Mouse (Mus musculus) ES-CJ7 (cell line): ENCODE measurements around the gene Prcc.

Experiments
- DNase-seq: peaks from one replicate; pipeline ENCODE4 v3.0.0; 2011; ENCODE audit warnings: low read depth, low spot score

The Prcc gene

DNA sequence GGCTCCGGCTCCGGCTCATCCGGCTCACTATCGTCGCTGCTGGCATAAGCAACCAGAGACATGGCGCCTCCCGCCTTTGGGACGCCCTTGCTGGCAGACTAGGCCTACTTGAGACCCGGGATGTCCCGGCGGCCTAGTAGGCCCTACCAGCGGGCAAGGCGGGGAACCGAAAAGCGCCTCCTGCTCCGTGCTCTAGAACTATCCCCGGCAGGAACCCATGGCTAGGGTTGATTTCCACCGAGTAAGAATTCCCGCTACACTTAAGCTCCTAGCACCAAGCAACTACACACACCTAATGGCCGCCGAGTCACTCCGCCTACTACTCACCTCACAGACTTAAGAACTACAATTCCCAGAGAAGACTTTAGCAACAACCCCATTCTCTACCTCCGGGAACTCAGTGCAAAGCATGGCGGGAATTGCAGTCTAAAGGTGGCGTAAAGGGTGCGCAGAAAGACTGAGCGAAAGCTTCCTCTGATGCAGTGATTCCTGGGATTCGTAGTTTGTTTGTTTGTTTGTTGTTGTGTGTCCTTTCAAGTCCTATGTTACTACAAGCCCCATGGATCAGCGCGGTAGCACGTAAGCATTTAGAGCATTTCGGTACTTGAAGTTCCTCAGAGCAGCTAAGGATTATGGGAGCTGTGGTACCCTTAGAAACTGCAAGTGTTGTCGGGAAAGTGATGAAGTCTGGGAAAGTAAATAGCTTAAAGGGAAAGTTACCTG, at the start of gene Prcc:
Prcc (minus strand) TSS at position 328 of the 723 bp plus-strand sequence.
- DNase-seq = peak; percentile 100

DNA sequence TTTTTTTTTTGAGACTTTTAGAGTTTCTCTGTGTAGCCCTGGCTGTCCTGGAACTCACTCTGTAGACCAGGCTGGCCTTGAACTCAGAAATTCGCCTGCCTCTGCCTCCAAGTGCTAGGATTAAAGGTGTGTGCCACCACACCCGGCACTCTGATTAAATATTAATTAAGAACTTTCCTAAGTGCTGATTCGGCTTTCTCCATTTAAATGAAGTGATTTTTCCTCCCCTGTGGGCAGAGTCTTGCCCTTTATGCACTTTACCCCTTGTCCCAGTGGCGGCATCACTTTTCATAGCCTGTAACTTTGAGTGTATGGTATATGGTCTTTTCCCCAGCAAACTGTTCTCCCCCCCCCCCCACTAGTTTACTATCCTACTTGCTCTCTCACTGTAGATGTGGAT, 49.8 kb upstream of the Prcc start:
- no peak for DNase-seq

DNA sequence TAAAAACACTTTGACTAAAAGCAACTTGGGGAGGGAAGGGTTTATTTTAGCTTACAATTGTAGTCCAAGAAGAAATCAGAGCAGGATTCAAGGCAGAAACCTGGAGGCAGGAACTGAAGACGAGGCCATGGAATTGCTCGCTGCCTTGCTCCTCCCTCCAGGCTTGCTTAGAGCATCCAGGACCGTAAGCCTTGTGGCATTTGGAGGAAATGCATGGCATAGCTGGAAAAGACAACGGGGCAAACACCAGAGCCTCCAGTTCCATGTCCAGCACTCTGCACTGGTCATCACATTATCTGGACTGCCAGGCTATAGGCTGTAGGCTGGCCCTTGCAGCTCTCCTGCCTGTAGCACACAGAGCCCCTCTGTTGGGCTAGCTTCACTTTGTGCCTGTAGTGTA, 49.1 kb upstream of the Prcc start:
- no peak for DNase-seq

DNA sequence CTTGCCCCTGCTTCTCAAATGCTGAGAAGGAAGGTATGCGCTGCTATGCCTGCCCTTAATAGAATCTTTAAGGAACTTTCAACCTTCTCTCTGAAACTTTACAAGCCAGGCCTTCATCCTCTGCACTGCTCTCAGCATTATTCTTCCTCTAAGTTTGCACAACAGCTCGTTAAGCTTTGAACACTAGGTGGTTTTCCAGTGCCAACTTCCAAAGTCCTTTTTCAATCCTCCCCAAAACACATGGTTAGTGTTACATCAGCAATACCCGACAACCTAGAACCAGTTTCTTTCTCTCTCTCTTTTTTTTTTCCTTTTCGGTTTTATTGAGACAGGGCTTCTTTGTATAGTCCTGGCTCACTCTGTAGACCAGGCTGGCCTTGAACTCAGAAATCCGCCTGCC, 48.6 kb upstream of the Prcc start:
- DNase-seq = no peak

DNA sequence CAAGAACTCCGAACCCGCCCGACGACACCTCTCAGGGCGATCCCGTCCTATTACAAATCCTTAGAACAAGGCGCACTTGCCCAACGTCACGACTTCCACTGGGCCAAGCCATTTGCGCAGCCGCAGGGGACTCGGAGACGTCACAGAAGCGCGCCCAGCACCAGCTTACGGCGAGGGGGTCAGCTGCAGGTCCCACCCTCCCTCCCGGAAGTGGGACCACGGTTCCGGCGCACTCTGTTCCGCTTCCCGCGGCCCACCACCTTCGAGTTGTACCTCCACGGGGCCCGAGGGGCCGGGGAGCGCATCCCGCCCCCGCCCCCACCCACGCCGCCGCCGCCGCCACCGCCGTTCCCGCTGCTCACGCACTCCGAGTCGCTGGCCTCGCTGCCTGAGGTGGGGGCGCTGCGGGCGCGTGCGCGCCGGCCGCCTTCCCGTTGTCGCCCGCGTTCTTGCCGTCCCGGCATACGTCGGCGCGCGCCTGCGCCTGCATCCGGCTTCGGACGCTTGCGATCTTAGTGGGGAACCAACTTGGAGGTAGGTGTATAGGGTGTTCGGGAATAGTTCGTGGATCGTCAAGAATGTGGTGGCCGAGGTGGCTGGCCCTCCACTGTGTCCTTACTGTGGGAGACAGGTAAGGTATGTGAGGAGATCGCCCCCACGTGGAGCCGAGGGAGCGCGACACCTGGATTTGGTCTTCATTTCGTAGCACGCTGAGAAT, 44.8 kb upstream of the Prcc start, which contains the start of the genes Isg20l2 and Rrnad1:
Isg20l2 (plus strand) TSS at position 237 of the 718 bp plus-strand sequence.
Rrnad1 (minus strand) TSS at position 640 of the 718 bp plus-strand sequence.
- DNase-seq = peak; percentile 98

DNA sequence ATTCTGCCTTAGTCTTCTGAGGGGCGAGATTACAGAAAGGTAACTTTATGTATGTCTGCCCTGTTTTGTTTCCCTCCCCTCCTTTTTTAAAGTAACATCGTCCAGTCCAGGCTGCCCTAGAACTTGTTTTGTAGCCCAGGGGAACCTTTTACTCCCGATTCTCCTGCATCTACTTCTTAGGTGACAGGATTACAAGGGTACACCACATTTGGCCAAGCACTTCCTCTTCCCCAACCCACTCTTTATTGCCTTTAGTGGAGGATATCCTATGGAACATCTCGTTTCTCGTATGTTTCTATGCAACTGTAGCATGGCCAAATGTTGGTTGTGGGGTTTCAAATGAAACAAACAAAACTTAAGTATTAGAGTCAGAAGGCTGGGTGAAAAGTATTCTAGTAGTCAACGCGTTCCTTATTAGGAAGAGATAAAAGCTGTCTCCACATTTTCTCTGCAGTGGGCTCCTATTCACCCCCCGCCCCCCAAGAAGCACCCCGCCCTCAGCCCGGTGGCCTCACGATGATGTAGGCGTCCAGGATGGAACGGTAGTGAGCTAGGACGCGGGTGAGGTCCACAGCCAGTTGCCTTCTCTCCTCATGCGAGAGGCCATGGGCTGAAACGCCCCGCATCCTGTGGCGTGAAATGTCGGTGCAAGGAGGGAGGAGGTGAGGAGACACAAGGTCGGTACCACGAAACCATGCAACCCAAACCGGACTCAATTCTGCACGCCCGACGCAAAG, 44.1 kb upstream of the Prcc start:
- no peak for DNase-seq

DNA sequence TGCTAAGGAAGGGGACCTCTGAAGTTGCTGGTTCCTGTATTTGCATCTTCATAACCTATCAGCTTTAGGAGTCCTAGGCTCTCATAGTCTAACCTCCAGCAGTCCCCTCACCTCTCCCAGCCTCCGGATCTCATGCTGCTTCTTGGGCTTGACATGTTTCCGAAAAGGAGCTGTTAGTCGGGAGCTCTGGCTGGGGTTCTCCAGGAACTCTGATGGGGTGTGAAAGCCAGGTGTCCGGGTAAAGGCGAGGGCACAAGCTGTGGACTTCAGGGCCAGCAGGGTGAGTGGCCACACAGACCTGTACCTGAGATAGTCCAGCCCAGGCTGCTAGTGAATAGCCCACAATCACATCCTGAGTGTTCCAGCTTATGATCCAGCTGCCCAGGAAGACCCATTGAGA, 42.0 kb upstream of the Prcc start:
- DNase-seq = no peak

DNA sequence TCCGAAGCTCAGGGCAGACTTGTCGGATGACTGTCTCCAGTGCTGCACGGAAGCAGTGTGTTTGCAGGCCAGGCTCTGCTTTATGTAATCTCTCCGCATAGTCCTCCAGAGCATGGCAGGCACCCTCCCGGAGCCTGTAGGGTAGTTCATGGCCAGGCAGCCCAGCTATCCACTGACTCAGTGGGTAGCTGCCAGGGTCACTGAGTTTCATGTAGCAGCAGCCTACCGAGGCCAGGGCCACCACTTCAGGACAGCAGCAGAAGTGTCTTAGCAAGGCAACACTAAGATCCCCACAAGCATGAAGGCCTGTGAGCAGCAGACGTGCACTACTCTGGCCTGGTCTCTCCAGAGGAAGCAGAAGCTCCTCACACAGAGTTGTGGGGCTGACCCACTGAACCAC, 39.6 kb upstream of the Prcc start:
- DNase-seq = no peak

DNA sequence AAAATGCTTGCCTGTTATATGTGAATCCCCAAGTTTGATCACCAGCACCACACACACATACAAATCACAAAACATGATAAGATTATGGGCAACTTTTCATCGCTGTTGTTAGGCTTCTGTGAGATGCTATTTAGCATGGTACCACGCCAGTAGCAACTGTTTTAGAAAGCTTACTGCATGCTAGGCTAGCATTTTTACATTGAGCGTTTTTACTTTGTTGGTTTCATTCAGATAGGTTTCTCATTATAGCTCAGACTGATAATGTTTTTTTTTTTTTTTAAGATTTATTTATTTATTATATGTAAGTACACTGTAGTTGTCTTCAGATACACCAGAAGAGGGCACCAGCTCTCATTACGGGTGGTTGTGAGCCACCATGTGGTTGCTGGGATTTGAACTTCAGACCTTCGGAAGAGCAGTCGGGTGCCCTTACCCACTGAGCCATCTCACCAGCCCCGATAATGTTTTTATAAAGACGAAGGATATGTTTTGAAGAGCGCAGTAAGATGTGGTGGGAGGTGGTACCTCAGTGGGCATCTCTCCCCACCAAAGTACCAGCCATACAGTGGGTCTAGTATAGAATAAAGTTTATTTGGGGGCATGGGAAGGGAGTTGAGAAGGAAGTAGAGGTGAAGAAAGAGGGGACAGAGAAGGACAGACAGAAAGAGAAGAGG, 35.0 kb upstream of the Prcc start:
- DNase-seq = no peak

DNA sequence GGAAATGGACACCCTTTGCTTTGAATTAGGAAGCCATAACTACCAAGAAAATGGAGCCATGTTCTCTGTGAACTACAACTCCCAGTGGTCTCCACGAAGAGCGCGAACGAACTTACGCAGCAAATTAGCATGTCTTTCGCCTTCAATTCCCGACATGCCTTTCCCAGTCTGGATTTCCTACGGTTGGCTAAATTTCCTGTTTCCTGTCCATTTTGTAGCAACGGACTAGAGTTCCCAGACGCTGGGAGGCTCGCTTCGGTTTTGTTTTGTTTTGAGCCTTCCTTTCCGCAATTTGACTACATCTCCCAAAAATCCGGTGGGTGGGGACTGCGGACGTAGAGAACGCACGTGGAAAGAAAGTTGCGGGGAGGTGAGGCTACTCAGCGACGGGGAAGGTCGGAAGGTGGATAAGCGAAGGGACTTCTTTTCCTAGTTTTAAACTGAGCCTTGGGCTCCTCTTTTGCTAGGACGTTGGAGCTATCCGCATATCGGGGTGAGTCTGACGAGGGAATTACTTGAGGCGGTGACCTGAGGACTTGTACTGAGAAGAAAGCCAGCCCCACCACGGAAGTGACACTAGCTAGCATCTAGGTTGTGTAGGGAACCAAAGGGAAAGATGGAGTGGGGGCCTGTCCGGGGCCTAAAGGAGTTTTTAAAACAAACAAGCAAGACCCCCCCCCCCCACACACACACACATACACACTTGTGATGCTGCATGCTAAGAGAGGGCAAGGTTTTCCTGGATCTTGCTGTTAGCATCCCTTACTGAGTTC, 34.1 kb upstream of the Prcc start, which contains the start of gene Mrpl24:
Mrpl24 (plus strand) TSS at position 171 of the 773 bp plus-strand sequence.
- DNase-seq = peak; percentile 96

DNA sequence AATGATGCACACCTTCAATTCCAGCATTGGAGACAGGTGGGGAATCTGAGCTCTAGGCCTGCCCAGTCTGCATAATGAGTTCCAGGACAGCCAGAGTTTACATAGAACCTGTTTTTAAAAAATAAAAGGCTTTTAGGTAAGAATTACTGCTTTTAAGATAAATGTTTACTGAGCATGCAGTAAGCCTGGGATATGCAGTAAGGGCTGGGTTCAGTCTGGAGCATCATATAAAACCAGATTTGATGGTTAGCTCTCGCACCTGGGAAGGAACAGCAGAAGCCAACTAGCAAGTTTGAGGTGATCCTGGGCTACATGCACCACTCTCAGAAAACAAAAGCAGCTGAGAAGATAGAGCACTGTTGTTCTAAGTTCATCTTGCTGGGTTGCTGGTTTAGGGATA, 33.1 kb upstream of the Prcc start:
- DNase-seq = no peak

DNA sequence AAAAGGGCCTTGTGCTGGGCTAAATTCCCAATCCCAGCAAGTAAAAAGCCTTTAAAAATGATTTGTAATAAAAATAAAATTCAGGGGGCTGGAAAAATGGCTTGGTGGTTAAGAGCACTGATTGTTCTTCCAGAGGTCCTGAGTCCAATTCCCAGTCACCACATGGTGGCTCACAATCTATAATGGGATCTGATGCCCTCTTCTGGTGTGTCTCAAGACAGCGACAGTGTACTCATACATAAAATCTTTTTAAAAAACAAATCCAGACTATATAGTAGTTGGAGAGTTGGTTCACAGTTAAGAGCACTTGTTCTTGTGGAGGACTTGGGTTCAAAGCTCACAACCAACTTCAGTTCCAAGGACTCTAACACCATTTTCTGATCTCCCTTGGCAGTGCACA, 31.6 kb upstream of the Prcc start:
- DNase-seq = no peak

DNA sequence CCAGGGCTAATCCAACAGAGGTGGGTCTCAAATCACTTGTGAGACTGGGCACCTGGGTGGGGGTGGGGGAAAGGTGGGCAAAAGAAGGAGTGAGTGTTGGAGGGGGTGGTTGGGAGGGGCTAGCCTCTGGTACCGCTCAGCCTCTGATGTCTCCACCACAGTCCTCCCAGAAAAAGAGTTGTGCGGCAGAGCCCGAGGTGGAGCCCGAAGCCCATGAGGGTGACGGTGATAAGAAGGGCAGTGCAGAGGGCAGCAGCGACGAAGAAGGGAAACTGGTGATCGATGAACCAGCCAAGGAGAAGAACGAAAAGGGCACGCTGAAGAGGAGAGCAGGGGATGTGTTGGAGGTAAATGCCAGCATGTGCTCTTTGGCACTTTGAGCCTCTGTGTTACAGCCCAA, 28.5 kb upstream of the Prcc start:
- DNase-seq = no peak

DNA sequence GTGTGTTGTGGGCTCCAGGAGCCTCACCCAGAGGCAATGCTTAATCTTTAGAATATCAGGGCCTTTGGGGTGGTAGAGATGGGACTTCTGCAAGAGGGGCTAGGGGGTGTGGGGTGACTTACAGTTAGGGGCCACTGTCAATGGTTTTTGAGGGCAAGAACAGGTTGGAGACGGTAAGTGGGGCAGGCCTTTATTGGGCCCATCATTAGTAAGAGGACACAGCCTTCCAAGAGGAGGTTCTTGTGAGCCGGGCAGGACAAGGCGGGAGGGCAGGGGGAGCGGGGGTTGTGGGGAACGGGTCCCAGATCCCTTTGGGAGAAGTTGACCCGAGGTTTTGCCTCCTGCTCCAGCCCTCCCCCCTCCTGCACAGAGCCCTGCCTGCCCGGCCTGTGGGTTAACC, 28.1 kb upstream of the Prcc start:
- DNase-seq = no peak

DNA sequence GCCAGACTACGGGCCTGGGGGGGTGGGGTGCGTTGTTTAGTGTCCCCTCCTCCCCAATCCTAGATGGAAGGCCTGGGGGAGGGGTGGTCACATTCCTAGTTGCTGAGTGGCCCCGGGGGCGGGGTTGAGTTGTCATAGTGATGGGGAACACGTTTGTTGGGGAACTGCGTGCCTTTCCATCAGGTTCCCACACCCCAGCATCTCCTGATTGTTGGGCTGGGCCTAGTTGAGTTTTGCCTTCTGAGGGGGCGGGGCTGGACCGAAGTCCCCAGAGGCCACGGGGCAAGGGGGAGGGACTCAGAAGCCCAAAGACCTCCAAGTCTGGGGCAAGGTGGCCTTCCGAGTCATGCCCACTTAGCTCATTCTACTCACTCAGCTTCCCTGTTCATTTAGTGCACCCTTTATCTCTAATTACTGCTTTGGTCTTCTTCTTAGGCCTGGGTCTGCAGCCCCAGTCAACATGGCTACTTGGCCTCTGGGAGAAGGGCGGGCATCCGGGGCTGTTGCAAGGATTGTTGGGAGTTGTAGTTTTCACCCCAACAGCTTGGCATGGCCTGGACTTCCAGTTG, 25.2 kb upstream of the Prcc start:
- peak; percentile 99 for DNase-seq

DNA sequence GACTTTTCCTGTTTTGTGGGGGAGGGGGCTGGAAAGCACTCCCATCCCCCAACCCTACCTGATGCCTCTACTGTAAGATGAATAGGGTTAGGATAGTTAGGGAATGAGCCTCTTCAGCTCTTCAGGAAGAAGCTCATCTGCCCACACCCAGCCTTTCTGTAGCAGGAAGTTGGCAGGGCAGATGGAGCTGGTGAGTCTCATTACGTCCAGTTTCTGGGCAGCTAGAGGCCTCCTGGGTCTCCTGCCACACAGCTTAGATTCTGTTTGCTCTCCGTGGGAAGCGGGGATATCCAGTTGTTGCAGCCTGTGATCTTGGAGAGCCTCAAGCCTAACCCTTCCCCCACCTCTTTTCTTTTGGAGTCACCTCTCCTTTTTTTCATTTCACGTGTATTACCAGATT, 24.5 kb upstream of the Prcc start:
- DNase-seq = peak; percentile 65

DNA sequence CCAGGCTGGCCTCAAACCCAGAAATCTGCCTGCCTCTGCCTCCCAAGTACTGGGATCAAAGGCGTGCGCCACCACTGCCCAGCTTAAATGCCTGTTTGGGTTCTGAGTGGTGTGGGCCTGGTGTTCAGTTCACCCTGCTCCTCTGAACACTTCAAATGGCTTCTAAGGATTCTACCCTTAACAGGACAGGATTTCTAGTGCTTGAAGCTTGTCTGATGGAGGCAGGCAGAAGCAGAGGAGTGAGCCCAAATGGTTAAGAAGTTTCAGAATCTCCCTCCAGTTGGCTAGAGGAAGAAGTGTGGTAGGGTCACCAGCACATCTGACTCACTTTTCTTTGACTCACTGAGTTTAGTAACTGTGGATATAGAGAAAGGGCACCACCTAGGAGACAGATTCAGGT, 24.0 kb upstream of the Prcc start:
- no peak for DNase-seq

DNA sequence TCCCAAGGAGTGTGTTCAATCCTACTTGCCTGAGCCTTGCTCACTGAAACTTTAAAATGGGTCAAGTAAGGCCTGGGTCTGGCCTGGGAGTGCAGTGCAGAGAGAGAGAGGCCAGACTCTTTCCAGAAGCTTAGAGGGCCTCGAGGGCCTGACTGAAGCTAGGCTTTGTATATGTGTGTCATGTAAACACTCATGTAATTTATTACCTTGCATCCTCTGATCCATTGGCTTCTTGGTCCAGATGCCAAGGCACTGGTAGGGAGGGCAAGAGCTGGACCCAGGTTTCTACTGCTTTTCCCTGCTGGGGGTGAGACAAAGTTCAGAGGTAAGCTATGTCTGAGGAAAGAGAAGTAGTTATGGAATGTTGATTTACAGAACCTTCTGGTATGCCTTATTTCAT, 22.5 kb upstream of the Prcc start:
- DNase-seq = no peak

DNA sequence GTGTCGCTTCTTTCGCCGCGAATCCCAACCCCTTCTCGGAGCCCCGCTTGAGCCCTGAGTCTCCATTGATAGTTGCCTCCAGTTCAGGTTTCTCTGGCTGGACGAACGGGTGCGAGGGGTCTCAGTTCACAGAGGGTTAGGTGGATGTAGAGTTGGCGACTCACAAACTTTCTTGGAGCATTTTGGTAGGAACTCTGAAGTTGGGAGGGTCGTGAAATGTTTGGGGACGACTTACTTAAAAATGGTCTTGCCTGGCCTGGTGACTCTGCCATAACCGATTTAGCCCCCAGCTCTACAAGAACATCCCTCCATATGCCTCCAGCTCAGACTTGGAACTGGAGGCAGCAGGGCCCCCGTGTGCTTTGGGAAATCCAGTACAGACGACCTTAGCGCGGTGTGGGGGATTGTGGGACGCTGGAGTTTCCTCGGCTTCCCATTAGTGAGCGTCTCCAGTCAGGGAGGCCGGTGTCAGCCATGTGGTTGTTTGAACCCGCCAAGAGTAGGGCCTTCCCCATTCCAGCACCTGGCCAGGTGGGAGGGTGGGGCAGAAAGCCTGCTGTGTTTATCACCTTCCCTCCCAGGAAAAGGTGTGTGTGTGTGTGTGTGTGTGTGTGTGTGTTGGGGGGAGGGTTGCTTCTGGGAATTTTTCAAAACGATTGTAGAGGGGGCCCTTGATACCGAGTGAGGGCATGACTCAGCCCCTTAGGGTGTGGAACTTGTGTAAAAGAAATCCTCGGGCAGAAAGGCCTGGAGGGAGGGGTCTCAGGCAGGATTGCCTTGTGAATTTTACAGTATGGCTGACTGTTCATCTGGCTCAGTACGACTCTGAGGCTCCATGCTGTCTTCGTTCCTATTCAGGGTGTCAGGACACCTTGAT, 21.8 kb upstream of the Prcc start:
- peak; percentile 67 for DNase-seq

DNA sequence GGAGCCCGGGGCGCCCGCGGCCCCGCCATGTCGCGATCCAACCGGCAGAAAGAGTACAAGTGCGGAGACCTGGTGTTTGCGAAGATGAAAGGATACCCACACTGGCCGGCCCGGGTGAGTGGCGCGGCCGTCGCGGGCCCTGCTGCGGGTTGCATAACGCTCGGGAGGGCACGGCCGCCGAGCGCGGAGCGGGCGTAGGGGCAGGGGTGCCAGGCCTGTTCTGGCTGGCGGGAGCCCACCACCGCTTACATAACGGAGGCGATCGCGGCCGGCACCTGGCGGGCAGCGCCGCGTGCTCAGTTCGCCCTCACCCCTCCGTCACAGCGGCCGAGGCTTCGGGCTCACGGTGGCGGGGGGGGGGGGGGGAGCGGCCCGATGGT, 21.2 kb upstream of the Prcc start:
- DNase-seq = no peak
